Mouse (Mus musculus): ENCODE results near the gene Actn3. TPM values are rescaled to one million over a fixed set of nuclear protein-coding genes. Genes with fewer than 3 reads are reported as not detected.
"Not testable (repeated sequence)": the region's sequence is repeated elsewhere in the genome, so short reads cannot be mapped to it uniquely, and the experiment has no call there.

Actn3 gene
- total RNA-seq, 2 experiments from 2014 or later: 8.5 to 35.5 TPM

DNA sequence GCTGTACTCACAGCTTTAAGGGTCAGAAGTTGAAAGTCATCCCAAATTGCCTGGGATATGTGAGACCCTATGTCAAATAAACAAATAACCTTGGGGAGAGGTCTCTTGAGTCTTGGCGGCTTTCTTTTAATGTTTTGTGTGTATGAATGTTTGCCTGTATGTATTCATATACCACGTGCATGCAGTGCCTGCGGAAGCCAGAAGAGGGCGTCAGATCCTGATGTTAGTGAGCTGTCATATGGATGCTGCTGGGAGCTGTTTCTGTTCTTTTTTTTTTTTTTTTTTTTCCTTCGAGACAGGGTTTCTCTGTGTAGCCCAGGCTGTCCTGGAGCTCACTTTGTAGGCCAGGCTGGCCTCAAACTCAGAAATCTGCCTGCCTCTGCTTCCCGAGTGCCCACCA, 64.7 kb downstream of the Actn3 start:
- no peak for DNase-seq (ENCODE audit: low spot score in 2 of 2)

DNA sequence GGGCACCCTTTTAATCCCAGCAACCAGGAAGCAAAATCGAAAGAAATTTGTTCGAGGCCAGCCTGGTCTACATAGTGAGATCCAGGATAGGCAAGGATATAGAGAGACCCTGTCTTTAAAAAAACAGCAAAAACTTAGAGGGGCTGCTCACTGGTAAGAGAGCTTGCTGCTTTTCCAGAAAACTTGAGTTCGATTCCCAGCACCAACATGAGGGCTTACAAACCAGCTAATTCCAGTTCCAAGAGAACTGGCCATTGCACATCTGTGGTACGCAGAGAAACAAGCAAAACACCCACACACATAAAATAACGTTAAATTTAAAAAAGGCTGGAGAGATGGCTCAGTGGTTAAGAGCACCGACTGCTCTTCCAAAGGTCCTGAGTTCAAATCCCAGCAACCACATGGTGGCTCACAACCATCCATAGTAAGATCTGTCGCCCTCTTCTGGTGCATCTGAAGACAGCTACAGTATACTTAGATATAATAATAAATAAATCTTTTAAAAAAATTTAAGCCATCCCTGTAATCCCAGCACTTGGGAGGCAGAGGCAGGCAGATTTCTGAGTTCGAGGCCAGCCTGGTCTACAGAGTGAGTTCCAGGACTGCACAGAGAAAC, 65.3 kb downstream of the Actn3 start:
- not testable (repeated sequence) for DNase-seq (ENCODE audit: low spot score in 2 of 2)

DNA sequence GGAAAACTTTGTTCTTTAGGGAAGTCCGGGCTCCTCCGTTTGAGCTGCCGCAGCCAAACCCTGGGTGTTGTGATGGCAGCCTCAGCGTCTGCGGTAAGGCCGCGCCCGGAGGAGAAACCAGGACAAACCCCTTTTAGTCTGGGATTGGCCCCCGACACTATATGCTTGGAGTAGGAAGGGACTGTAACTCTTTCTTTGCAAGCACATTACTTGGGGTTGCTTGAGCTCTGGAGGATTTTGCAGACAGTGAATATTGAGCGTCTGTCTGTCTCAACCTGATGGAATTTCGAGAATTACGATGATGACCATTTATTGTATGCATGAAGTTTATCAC, 65.8 kb downstream of the Actn3 start:
- no peak for DNase-seq (ENCODE audit: low spot score in 2 of 2)

Other genes starting within 250 kb of the Actn3 start
- under 1 TPM; 0.28 to 0.56 TPM for gene Gm960, start 179.2 kb downstream of the Actn3 start, total RNA-seq (2021)
- 1 to 10 TPM; 4.7 to 5.3 TPM for gene Sptbn2, start 166.7 kb downstream of the Actn3 start, total RNA-seq (2021)
- gene Rbm4b, start 121.4 kb downstream of the Actn3 start, total RNA-seq (2021): 10 to 100 TPM; 15.7 to 15.9 TPM
- gene Rbm4, start 84.0 kb downstream of the Actn3 start, total RNA-seq (2021): 10 to 100 TPM; 65.4 to 65.7 TPM
- 10 to 100 TPM; 15.1 to 27.1 TPM for gene Gm21992, start 66.3 kb downstream of the Actn3 start, total RNA-seq (2021)
- 10 to 100 TPM; 55.8 to 57.7 TPM for gene Rbm14, start 66.3 kb downstream of the Actn3 start, total RNA-seq (2021)
- gene Ccs, start 38.6 kb downstream of the Actn3 start, total RNA-seq (2021): 10 to 100 TPM; 87.5 to 98.7 TPM
- under 1 TPM in 1 of 2 experiments, not detected in 1; 0.17 TPM for gene Ccdc87, start 38.5 kb downstream of the Actn3 start, total RNA-seq (2021)
- gene Ctsf, start 22.8 kb downstream of the Actn3 start, total RNA-seq (2021): 100 to 1,000 TPM; 256 to 274 TPM
- gene Zdhhc24, start 759 bp upstream of the Actn3 start, total RNA-seq (2021): 10 to 100 TPM; 19.5 to 19.7 TPM
- gene Bbs1, start 28.7 kb upstream of the Actn3 start, total RNA-seq (2021): 10 to 100 TPM; 13.1 to 15.5 TPM
- gene Dpp3, start 50.4 kb upstream of the Actn3 start, total RNA-seq (2021): 100 to 1,000 TPM; 110 to 113 TPM
- 1 to 10 TPM; 6.7 to 7.3 TPM for gene Peli3, start 65.2 kb upstream of the Actn3 start, total RNA-seq (2021)
- gene Mrpl11, start 84.2 kb upstream of the Actn3 start, total RNA-seq (2021): 10 to 100 TPM; 58.8 to 68.9 TPM
- gene Npas4, start 112.4 kb upstream of the Actn3 start, total RNA-seq (2021): under 1 TPM; 0.71 to 0.78 TPM
- gene Slc29a2, start 146.0 kb upstream of the Actn3 start, total RNA-seq (2021): 1 to 10 TPM; 6.6 to 7.2 TPM
- 10 to 100 TPM; 48.0 to 49.0 TPM for gene B4gat1, start 160.9 kb upstream of the Actn3 start, total RNA-seq (2021)
- gene AC124502.3, start 161.0 kb upstream of the Actn3 start, total RNA-seq (2021): 1 to 10 TPM; 1.3 to 2.0 TPM
- 10 to 100 TPM; 29.6 to 35.1 TPM for gene Brms1, start 163.4 kb upstream of the Actn3 start, total RNA-seq (2021)
- 1 to 10 TPM; 5.1 TPM for gene Rin1, start 172.6 kb upstream of the Actn3 start, total RNA-seq (2021)
- 10 to 100 TPM; 45.8 to 47.6 TPM for gene Cd248, start 190.2 kb upstream of the Actn3 start, total RNA-seq (2021)
- 1 to 10 TPM; 3.8 to 4.9 TPM for gene Tmem151a, start 207.6 kb upstream of the Actn3 start, total RNA-seq (2021)
- 10 to 100 TPM; 68.4 to 72.5 TPM for gene Yif1a, start 210.6 kb upstream of the Actn3 start, total RNA-seq (2021)
- gene Cnih2, start 220.6 kb upstream of the Actn3 start, total RNA-seq (2021): 10 to 100 TPM; 11.4 to 15.2 TPM
- 100 to 1,000 TPM; 168 to 173 TPM for gene Rab1b, start 229.2 kb upstream of the Actn3 start, total RNA-seq (2021)
- gene Klc2, start 240.7 kb upstream of the Actn3 start, total RNA-seq (2021): 10 to 100 TPM; 39.5 to 45.3 TPM